Mouse (Mus musculus): ENCODE results near the gene Aadat. TPM values are rescaled to one million over a fixed set of nuclear protein-coding genes. Genes with fewer than 3 reads are reported as not detected.

Gene Aadat
- 0.24 TPM in 1 of 2 replicates, not detected in the other for polyA plus RNA-seq (2012; rRNA removed)

DNA sequence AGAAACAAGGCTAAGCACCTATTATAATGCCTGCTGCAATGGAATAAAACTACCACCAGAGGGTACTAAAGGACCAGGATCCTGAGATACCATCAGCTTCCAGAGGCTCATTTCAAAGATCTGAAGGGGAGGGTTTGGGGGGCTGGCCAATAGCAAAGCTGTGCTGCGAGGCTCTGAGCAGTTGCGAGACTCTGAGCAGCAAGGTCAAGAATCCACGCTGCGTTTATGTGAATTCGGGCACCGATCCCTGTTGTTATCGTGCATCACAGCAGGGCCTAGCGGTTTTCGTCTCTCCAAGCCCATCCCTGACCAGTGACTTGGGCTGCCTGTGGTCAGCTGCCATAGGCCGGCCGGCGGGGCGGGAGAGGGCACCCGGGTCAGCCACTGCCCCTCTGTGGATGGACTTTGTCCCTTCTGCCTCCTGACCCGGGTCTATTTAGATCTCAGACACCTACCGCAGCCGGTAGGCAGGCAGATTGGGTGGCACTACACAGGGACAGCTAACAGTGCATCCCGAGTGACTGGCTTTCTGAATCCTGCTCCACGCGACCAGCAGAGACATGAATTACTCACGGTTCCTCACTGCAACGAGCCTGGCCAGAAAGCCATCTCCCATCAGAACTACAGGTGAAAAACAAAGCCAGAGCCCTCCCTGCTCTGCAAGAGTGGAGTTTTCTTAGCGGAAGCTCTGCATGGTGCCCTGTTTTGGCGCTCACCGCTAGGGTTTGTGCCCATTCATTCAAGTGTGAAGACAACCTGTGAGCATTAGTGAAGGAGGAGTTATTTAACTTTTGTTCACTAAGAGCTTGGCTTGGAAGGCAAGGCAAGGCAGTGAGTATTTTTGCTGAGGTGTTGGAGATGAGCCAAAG lies at the start of gene Aadat:
Gene Aadat (plus strand): TSS at position 280 of the 869 bp plus-strand sequence.

DNA sequence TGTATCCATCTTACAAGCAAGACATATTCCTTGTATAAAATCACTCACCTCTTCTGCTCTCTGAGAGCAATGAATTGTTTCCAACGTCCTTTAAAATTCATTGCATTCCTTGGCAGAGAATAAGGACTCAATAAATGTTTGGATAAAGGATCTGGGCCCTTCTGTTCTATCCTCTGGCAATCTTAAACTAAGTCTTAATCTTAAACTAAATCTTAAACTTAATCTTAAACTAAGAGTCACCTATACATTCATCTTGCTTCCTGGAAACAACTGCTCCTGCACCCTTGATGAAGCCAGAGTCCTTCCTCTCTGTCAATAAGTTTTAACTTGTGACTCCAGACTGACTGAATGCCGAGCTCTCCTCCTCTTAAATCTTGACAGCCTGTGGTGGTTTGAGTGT lies 2.6 kb upstream of the Aadat start, which contains the start of gene Gm10283:
Gene Gm10283 (minus strand): TSS at position 101 of the 400 bp plus-strand sequence.

Other genes with a start within 250 kb of the Aadat start
- gene Gm10283, start 2.7 kb upstream of the Aadat start, polyA plus RNA-seq (2012; rRNA removed) = not detected in 2 replicates
- 3.0 TPM in 2 replicates for gene Mfap3l, start 126.9 kb downstream of the Aadat start, polyA plus RNA-seq (2012; rRNA removed)